Mouse (Mus musculus) forebrain, embryonic 15.5 days (tissue): ENCODE measurements around the gene Stom. TPM values are rescaled to one million over a fixed set of nuclear protein-coding genes. Genes with fewer than 3 reads are reported as not detected.

Experiments used
- ATAC-seq: fragments of 200-750 bp; cut with Nextera tagmentation; replicated peaks from 2 replicates; pipeline ENCODE4 v1.8.0; 2017; ENCODE audit warnings: mild to moderate bottlenecking, moderate TSS enrichment, moderate library complexity
- H3K27ac ChIP-seq: fragments of 300-500 bp; sonication (generic); replicated peaks from 2 replicates; pipeline ENCODE4 v1.5.1; 2015; ENCODE audit warnings: mild to moderate bottlenecking, inconsistent platforms
- H3K27me3 ChIP-seq: fragments of 300-500 bp; sonication (generic); 2 replicates; pipeline ENCODE4 v1.6.1; 2015; ENCODE audit warnings: inconsistent platforms
- H3K36me3 ChIP-seq: fragments of 300-500 bp; sonication (generic); 2 replicates; pipeline ENCODE4 v1.6.1; 2015; ENCODE audit warnings: mild to moderate bottlenecking, inconsistent platforms
- H3K4me1 ChIP-seq: fragments of 300-500 bp; sonication (generic); 2 replicates; pipeline ENCODE4 v1.6.1; 2015; ENCODE audit warnings: inconsistent platforms
- H3K4me2 ChIP-seq: fragments of 300-500 bp; sonication (generic); replicated peaks from 2 replicates; pipeline ENCODE4 v1.6.1; 2015; ENCODE audit warnings: mild to moderate bottlenecking, inconsistent platforms
- H3K4me3 ChIP-seq: fragments of 300-500 bp; sonication (generic); 2 replicates; pipeline ENCODE4 v1.5.1; 2015; ENCODE audit warnings: mild to moderate bottlenecking, inconsistent platforms
- H3K9ac ChIP-seq: fragments of 300-500 bp; sonication (generic); replicated peaks from 2 replicates; pipeline ENCODE4 v1.6.1; 2015; ENCODE audit warnings: mild to moderate bottlenecking, inconsistent platforms
- H3K9me3 ChIP-seq: fragments of 300-500 bp; sonication (generic); 2 replicates; pipeline ENCODE4 v1.6.1; 2016; ENCODE audit warnings: inconsistent platforms
- WGBS: fragments of 180-500 bp; shearing (Covaris S2); methylation state at CpG from one replicate; pipeline ENCODE4 v1.1.7; 2015; ENCODE audit warnings: mixed read lengths; 5-methylcytosine and 5-hydroxymethylcytosine counted together
- polyA plus RNA-seq: library from polyadenylated mRNA; unstranded; fragments of >200 nt; fragmentation: Nextera tagmentation; extraction: Ambion mirVana; gene quantifications from 2 replicates; pipeline ENCODE4 v1.2.1, GENCODE M21; 2015

Gene Stom
- polyA plus RNA-seq, 1 experiment from 2014 or later = 10.9 TPM

- 85% methylated on average over 6 of the region's 6 CpGs for WGBS
Measured at GRCm38 (mm10) chr2:35269136-35269535, 67.6 kb downstream of the Stom start.

GRCm38 (mm10) chr2:35267876-35268566 is 68.8 kb downstream of the Stom start:
- WGBS = 83% methylated on average over 10 of the region's 10 CpGs
- no peak overlapping the region for H3K27ac ChIP-seq
- H3K9ac ChIP-seq = no peak overlapping the region
- no peaks in the 10 kb centered on the region for H3K27me3 ChIP-seq
- peaks cover 9% of the 10 kb centered on the region for H3K4me1 ChIP-seq
- no peak overlapping the region for H3K4me3 ChIP-seq
- H3K9me3 ChIP-seq = no peaks in the 10 kb centered on the region
- ATAC-seq = no peak
- H3K36me3 ChIP-seq = no peaks in the 10 kb centered on the region
- no peak overlapping the region for H3K4me2 ChIP-seq

More at GRCm38 (mm10) chr2:35269136-35269535, 67.6 kb downstream of the Stom start:
- Histone ChIP-seq H3K4me1 (peaks cover 9% of the 10 kb centered on the region), H3K4me3 (no peak overlapping the region), H3K27me3 (no peaks in the 10 kb centered on the region), H3K9me3 (no peaks in the 10 kb centered on the region), H3K9ac (no peak overlapping the region), H3K27ac (no peak overlapping the region), H3K4me2 (no peak overlapping the region), H3K36me3 (no peaks in the 10 kb centered on the region)
- ATAC-seq = no peak

GRCm38 (mm10) chr2:35267156-35267875 is 69.5 kb downstream of the Stom start:
- Histone ChIP-seq H3K4me3 (no peak overlapping the region), H3K27ac (no peak overlapping the region), H3K4me2 (no peak overlapping the region), H3K36me3 (no peaks in the 10 kb centered on the region), H3K4me1 (peaks cover 9% of the 10 kb centered on the region), H3K9me3 (no peaks in the 10 kb centered on the region), H3K27me3 (no peaks in the 10 kb centered on the region), H3K9ac (no peak overlapping the region)
- 91% methylated on average over 13 of the region's 13 CpGs for WGBS
- no peak for ATAC-seq

GRCm38 (mm10) chr2:35266251-35266905 is 70.4 kb downstream of the Stom start:
- Histone ChIP-seq H3K4me3 (no peak overlapping the region), H3K4me1 (peaks cover 9% of the 10 kb centered on the region), H3K4me2 (no peak overlapping the region), H3K9me3 (no peaks in the 10 kb centered on the region), H3K9ac (no peak overlapping the region), H3K27me3 (no peaks in the 10 kb centered on the region), H3K27ac (no peak overlapping the region), H3K36me3 (no peaks in the 10 kb centered on the region)
- no peak for ATAC-seq
- WGBS = 79% methylated on average over 9 of the region's 9 CpGs

- Histone ChIP-seq H3K9ac (no peak overlapping the region), H3K9me3 (no peaks in the 10 kb centered on the region), H3K4me3 (no peak overlapping the region), H3K4me2 (no peak overlapping the region), H3K4me1 (peaks cover 9% of the 10 kb centered on the region), H3K36me3 (no peaks in the 10 kb centered on the region), H3K27ac (no peak overlapping the region), H3K27me3 (no peaks in the 10 kb centered on the region)
- WGBS = 86% methylated on average over 8 of the region's 8 CpGs
- no peak for ATAC-seq
Measured at GRCm38 (mm10) chr2:35265775-35266174, 71.0 kb downstream of the Stom start.

- H3K4me1 ChIP-seq = peaks cover 5% of the 10 kb centered on the region
- no peak overlapping the region for H3K27ac ChIP-seq
- no peaks in the 10 kb centered on the region for H3K27me3 ChIP-seq
- ATAC-seq = peak; percentile 76
- no peaks in the 10 kb centered on the region for H3K9me3 ChIP-seq
- 49% methylated on average over 8 of the region's 8 CpGs for WGBS
- H3K36me3 ChIP-seq = no peaks in the 10 kb centered on the region
- no peak overlapping the region for H3K9ac ChIP-seq
- no peak overlapping the region for H3K4me2 ChIP-seq
- H3K4me3 ChIP-seq = no peak overlapping the region
Measured at GRCm38 (mm10) chr2:35265296-35265695, 71.5 kb downstream of the Stom start.

GRCm38 (mm10) chr2:35264095-35264494 is 72.7 kb downstream of the Stom start:
- Histone ChIP-seq H3K4me2 (no peak overlapping the region), H3K27me3 (no peaks in the 10 kb centered on the region), H3K9ac (no peak overlapping the region), H3K27ac (no peak overlapping the region), H3K4me1 (peaks cover 5% of the 10 kb centered on the region), H3K4me3 (no peak overlapping the region), H3K9me3 (no peaks in the 10 kb centered on the region), H3K36me3 (no peaks in the 10 kb centered on the region)
- 77% methylated on average over 1 of the region's 1 CpGs for WGBS
- ATAC-seq = no peak

Other genes starting within 250 kb of the Stom start
- 0.32 and 0.39 TPM in 2 replicates for gene AI182371, start 235.4 kb downstream of the Stom start, polyA plus RNA-seq
- gene Cntrl, start 227.5 kb downstream of the Stom start, polyA plus RNA-seq = 15.5 and 17.9 TPM in 2 replicates
- 445 and 460 TPM in 2 replicates for gene Rab14, start 135.9 kb downstream of the Stom start, polyA plus RNA-seq
- gene Gsn, start 80.6 kb downstream of the Stom start, polyA plus RNA-seq = 18.0 and 18.1 TPM in 2 replicates
- not detected in 2 replicates for gene 4930568D16Rik, start 30.8 kb upstream of the Stom start, polyA plus RNA-seq
- gene 4930402F06Rik, start 60.2 kb upstream of the Stom start, polyA plus RNA-seq = not detected in 2 replicates
- 4.8 and 5.8 TPM in 2 replicates for gene Ggta1, start 126.3 kb upstream of the Stom start, polyA plus RNA-seq
- 66.6 and 97.0 TPM in 2 replicates for gene Dab2ip, start 221.3 kb upstream of the Stom start, polyA plus RNA-seq